ENCODE assay signal across 8 mouse cellular contexts in the genomic region with DNA sequence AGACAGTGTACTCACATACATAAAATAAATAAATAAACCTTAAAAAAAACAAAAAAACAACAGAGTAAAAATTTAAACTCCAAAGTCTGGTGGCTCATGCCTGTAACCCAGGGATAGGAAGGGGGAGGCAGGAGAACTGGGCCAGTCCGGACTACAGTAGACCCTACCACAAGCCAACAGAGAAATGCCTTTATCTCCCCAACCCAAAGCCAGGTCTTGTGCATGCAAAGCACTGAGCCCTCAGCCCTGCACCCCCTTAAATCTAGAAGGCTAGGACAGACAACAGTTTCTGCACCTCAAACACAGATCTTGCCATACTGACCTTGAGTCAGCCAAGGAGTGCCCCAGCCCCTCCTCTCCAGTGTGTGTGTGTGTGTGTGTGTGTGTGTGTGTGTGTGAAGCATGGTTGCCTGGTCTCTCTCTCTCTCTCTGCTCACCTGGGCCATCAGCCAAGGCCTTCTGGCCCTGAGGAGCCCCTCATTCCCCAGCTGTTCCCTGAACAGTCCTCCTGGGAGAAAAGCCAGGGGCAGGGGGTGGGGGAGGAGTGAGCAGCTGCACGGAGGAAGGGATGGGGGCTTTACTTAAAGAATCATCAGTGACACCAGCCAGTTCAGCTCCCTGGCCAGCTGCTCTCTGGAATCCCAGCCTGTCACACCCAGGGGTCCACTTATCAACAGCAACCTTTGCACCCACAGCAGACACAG. TPM values are rescaled to one million over a fixed set of nuclear protein-coding genes. Genes with fewer than 3 reads are reported as not detected.
DNase-seq lines count a peak whose midpoint lies in the region; ATAC-seq and TF ChIP-seq lines count a peak whose summit lies in the region.

No protein-coding gene starts in this region.

- no peak for TF ChIP-seq POLR2A in cortical plate, adult 2 months (IDR thresholded peaks at IDR 0.05; ENCODE audit: extremely low read depth, insufficient read depth, low read length)

- H3K27ac ChIP-seq in cortical plate, adult 2 months (ENCODE audit: insufficient read depth, low read length): 0 out of 2 replicates have a peak overlapping the region, but pooled peaks have one; percentile 14
- peak overlapping the region; percentile 92 for H3K27ac ChIP-seq in heart, embryonic 16.5 days (ENCODE audit: low read length)
- H3K27ac ChIP-seq in stomach, postnatal 0 days (replicated peaks): peak overlapping the region; percentile 67

- WGBS in heart, embryonic 16.5 days: 23% methylated on average over 2 of the region's 2 CpGs
- WGBS in stomach, postnatal 0 days: 36% methylated on average over 2 of the region's 2 CpGs

- no peaks in the 10 kb centered on the region for H3K9me3 ChIP-seq in heart, embryonic 16.5 days (replicated peaks; ENCODE audit: control insufficient read depth, low read length)
- no peaks in the 10 kb centered on the region for H3K9me3 ChIP-seq in stomach, postnatal 0 days (ENCODE audit: control insufficient read depth, low read length)

- TF ChIP-seq CTCF in cortical plate, adult 2 months (IDR thresholded peaks at IDR 0.05; ENCODE audit: extremely low read depth, insufficient read depth, low read length): no peak
- TF ChIP-seq CTCF in stomach, postnatal 0 days (IDR thresholded peaks at IDR 0.05; ENCODE audit: low read depth): no peak

- H3K4me3 ChIP-seq in cortical plate, adult 2 months (ENCODE audit: insufficient read depth, low read length): no peak overlapping the region
- H3K4me3 ChIP-seq in heart, embryonic 16.5 days (ENCODE audit: low read length): no peak overlapping the region
- H3K4me3 ChIP-seq in stomach, postnatal 0 days (ENCODE audit: low read depth, low read length): no peak overlapping the region

- H3K36me3 ChIP-seq in heart, embryonic 16.5 days (ENCODE audit: control insufficient read depth, insufficient read depth): peaks cover 3% of the 10 kb centered on the region; the same call in 1 of the 2 replicates
- no peaks in the 10 kb centered on the region for H3K36me3 ChIP-seq in stomach, postnatal 0 days (ENCODE audit: control insufficient read depth, insufficient read depth, low read length)

- DNase-seq in kidney, postnatal 14 days: peak; percentile 47
- DNase-seq in kidney, postnatal 25 days: no peak
- peak; percentile 41 for DNase-seq in lung, postnatal 14 days
- DNase-seq in stomach, postnatal 0 days (ENCODE audit: low spot score): peak; percentile 73
- no peak for DNase-seq in layer of hippocampus, adult 11-12 months (ENCODE audit: low spot score)
- no peak for DNase-seq in cerebellum, adult 9-10 months

- peak overlapping the region; percentile 52; the same call in 1 of the 2 replicates for H3K9ac ChIP-seq in heart, embryonic 16.5 days (ENCODE audit: low read length)
- no peak overlapping the region for H3K9ac ChIP-seq in stomach, postnatal 0 days (ENCODE audit: low read length)

- peak overlapping the region; percentile 37 for H3K4me2 ChIP-seq in heart, embryonic 16.5 days (ENCODE audit: low read depth, low read length)
- H3K4me2 ChIP-seq in stomach, postnatal 0 days (replicated peaks; ENCODE audit: low read depth): peak overlapping the region; percentile 17; the same call in 1 of the 2 replicates

- no peak for TF ChIP-seq EP300 in stomach, postnatal 0 days (optimal IDR thresholded peaks at IDR 0.05)

- peak; percentile 89 for ATAC-seq in heart, embryonic 16.5 days (replicated peaks; ENCODE audit: extremely low read depth, insufficient read depth, low FRiP score)
- ATAC-seq in stomach, postnatal 0 days (ENCODE audit: low FRiP score, low TSS enrichment): peak; percentile 84

- no peaks in the 10 kb centered on the region for H3K27me3 ChIP-seq in heart, embryonic 16.5 days (ENCODE audit: control insufficient read depth, insufficient read depth, low read length)
- H3K27me3 ChIP-seq in stomach, postnatal 0 days (ENCODE audit: control insufficient read depth, insufficient read depth, low read length): no peaks in the 10 kb centered on the region

- H3K4me1 ChIP-seq in cortical plate, adult 2 months (ENCODE audit: control insufficient read depth, insufficient read depth, low read length): no peaks in the 10 kb centered on the region
- peaks cover 42% of the 10 kb centered on the region for H3K4me1 ChIP-seq in heart, embryonic 16.5 days (ENCODE audit: control insufficient read depth, insufficient read depth, low read length)
- H3K4me1 ChIP-seq in stomach, postnatal 0 days (replicated peaks; ENCODE audit: control insufficient read depth, insufficient read depth): peaks cover 3% of the 10 kb centered on the region

RNA-seq across cellular contexts. Expression of a gene that starts 17.3 kb away (rescaled TPM):
- 11.9 TPM in 2 replicates for polyA plus RNA-seq in cortical plate, adult 2 months (2012; rRNA removed)
- 6.6 and 7.9 TPM in 2 replicates for polyA plus RNA-seq in heart, embryonic 16.5 days (2015; fragmentation: Nextera tagmentation; extraction: Ambion mirVana)
- 2.1 and 2.4 TPM in 2 replicates for polyA plus RNA-seq in stomach, postnatal 0 days (2015; fragmentation: Nextera tagmentation; extraction: Ambion mirVana)

RNA-seq across cellular contexts. Expression of a gene that starts 34.3 kb away (rescaled TPM):
- polyA plus RNA-seq in cortical plate, adult 2 months (2012; rRNA removed): 5.1 and 5.3 TPM in 2 replicates
- polyA plus RNA-seq in heart, embryonic 16.5 days (2015; fragmentation: Nextera tagmentation; extraction: Ambion mirVana): 12.5 and 13.0 TPM in 2 replicates
- 9.3 and 10.4 TPM in 2 replicates for polyA plus RNA-seq in stomach, postnatal 0 days (2015; fragmentation: Nextera tagmentation; extraction: Ambion mirVana)

RNA-seq across cellular contexts. Expression of a gene that starts 47.6 kb away (rescaled TPM):
- polyA plus RNA-seq in cortical plate, adult 2 months (2012; rRNA removed): 369 and 399 TPM in 2 replicates
- 273 and 290 TPM in 2 replicates for polyA plus RNA-seq in heart, embryonic 16.5 days (2015; fragmentation: Nextera tagmentation; extraction: Ambion mirVana)
- polyA plus RNA-seq in stomach, postnatal 0 days (2015; fragmentation: Nextera tagmentation; extraction: Ambion mirVana): 469 and 479 TPM in 2 replicates

Comparison
In these comparisons a context has a peak if more than half of its experiments do, and no peak if none do; other contexts are left out.
1. DNase-seq: peak in kidney, postnatal 14 days (single experiment), lung, postnatal 14 days (single experiment) and stomach, postnatal 0 days (single experiment); none in kidney, postnatal 25 days (0 of 2), layer of hippocampus, adult 11-12 months (single experiment) and cerebellum, adult 9-10 months (single experiment).
2. H3K27ac ChIP-seq: peak in every context shown above with its lines; median percentile 92 in heart, embryonic 16.5 days; 67 in stomach, postnatal 0 days; 14 in cortical plate, adult 2 months.